Mouse (Mus musculus): ENCODE data around the gene Socs3. TPM values are rescaled to one million over a fixed set of nuclear protein-coding genes. Genes with fewer than 3 reads are reported as not detected.

The Socs3 gene
- 1.0 TPM for polyA plus RNA-seq (2014; fragmentation: Illumina TruSeq; extraction: RNeasy Lipid Tissue Mini Kit (QIAGEN cat#74804))

DNA sequence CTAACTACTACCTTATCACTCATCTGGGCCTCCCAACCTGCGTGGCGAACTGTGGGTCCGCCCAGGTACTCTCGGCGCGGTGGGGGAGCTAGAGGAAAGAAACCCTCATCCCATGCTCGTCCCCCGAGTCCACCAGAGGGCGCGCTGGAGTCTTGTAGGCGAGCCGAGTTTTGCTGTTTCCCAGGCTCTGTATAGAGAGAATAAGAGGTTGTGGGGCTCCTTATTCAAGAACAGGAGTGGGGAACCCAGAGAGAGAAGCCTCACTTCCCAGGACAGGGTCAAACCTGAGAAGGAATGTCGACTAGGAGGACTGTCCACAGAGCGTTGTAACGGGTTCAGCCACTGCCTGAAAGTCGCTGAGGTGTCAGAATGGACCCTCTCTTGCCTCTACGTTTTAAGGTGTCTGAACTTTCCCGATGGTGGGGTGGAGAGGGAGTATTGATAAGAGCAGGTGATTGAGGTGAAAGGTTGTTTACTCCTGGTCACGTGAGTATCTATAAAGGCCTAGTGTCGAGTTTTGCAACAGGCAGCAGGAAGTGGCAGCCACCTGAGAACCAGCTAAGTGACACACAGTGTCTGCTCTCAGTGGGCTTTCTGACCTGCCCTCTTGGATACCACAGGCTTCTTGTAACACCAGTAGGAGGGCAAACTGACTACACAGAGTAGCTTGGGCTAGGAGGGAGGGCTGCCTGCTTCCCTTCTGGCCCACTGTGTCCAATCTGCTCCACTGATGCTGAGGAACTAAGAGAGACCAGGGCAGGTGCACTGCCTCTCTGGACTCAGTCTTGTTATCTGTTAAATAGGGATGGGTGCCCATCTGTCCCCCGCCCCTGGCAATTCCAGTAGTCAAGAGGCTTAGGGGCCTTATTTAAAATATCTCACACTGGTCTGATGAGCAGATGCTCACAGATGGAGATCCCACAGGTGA lies at the start of gene Socs3:
TSS of gene Socs3 (minus strand) at position 103 of the 928 bp plus-strand sequence.

DNA sequence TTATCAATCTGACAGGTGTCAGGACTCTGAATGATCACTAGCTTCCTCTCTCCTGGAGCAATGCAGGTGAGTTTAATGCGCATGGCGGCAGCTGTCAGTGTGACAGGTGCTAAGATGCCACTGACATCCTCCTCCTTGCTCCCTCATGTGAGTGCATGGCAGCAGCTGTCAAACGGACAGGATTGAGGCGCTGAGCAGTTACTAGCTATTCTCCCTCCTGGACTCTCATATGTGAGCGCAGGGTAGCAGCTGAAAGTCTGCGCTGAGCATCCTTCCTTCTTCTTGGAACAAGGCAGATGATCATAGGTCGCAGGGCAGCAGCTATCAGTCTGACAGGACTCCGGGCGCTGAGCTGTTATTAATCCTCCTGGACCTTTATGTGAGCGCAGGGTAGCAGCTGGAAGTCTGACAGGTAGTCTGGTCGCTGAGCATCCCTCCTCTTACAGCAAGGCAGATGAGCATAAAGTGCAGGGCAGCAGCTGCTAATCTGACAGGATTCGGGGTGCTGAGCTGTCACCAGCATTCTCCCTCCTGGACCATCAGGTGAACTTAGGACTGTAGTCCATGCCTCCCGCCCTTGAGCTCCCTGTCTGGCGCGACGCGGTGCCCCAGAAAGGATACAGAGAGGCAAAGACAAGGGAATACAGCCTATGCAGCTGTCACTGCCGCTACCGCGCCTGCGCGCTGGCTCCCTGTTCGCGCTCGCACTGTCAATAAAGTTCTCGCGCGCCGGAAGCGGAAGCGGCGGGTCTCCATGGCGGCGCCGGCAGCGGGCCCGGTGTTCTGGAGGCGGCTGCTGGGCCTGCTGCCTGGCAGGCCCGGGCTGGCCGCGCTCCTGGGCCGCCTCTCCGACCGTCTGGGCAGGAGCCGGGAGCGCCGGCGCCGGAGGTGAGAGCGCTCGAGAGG lies 16.5 kb upstream of the Socs3 start, which contains the start of gene Pgs1:
TSS of gene Pgs1 (plus strand) at position 167 of the 906 bp plus-strand sequence.

Other genes starting within 250 kb of the Socs3 start
- gene Tmc8, start 188.0 kb downstream of the Socs3 start, polyA plus RNA-seq (2014; fragmentation: Illumina TruSeq; extraction: RNeasy Lipid Tissue Mini Kit (QIAGEN cat#74804)): 0.23 TPM
- 0.54 TPM for gene Tmc6, start 187.8 kb downstream of the Socs3 start, polyA plus RNA-seq (2014; fragmentation: Illumina TruSeq; extraction: RNeasy Lipid Tissue Mini Kit (QIAGEN cat#74804))
- not detected for gene 6030468B19Rik, start 172.4 kb downstream of the Socs3 start, polyA plus RNA-seq (2014; fragmentation: Illumina TruSeq; extraction: RNeasy Lipid Tissue Mini Kit (QIAGEN cat#74804))
- 1.8 TPM for gene Gm20708, start 160.4 kb downstream of the Socs3 start, polyA plus RNA-seq (2014; fragmentation: Illumina TruSeq; extraction: RNeasy Lipid Tissue Mini Kit (QIAGEN cat#74804))
- gene Syngr2, start 160.4 kb downstream of the Socs3 start, polyA plus RNA-seq (2014; fragmentation: Illumina TruSeq; extraction: RNeasy Lipid Tissue Mini Kit (QIAGEN cat#74804)): 3.2 TPM
- gene Afmid, start 144.1 kb downstream of the Socs3 start, polyA plus RNA-seq (2014; fragmentation: Illumina TruSeq; extraction: RNeasy Lipid Tissue Mini Kit (QIAGEN cat#74804)): 0.40 TPM
- gene Tk1, start 144.0 kb downstream of the Socs3 start, polyA plus RNA-seq (2014; fragmentation: Illumina TruSeq; extraction: RNeasy Lipid Tissue Mini Kit (QIAGEN cat#74804)): not detected
- gene Birc5, start 120.8 kb downstream of the Socs3 start, polyA plus RNA-seq (2014; fragmentation: Illumina TruSeq; extraction: RNeasy Lipid Tissue Mini Kit (QIAGEN cat#74804)): 41.2 TPM
- gene Tmem235, start 109.3 kb downstream of the Socs3 start, polyA plus RNA-seq (2014; fragmentation: Illumina TruSeq; extraction: RNeasy Lipid Tissue Mini Kit (QIAGEN cat#74804)): not detected
- not detected for gene Tha1, start 96.6 kb downstream of the Socs3 start, polyA plus RNA-seq (2014; fragmentation: Illumina TruSeq; extraction: RNeasy Lipid Tissue Mini Kit (QIAGEN cat#74804))
- 4.5 TPM for gene Pgs1, start 16.2 kb upstream of the Socs3 start, polyA plus RNA-seq (2014; fragmentation: Illumina TruSeq; extraction: RNeasy Lipid Tissue Mini Kit (QIAGEN cat#74804))
- not detected for gene Dnah17, start 160.6 kb upstream of the Socs3 start, polyA plus RNA-seq (2014; fragmentation: Illumina TruSeq; extraction: RNeasy Lipid Tissue Mini Kit (QIAGEN cat#74804))